Mouse (Mus musculus) heart, embryonic 14.5 days (tissue): ENCODE measurements at regions not wholly inside any gene's neighbourhood (a gene's known extent, or its start where the extent isn't known, plus 50 kb on each side); places are given as distances from the start of the nearest gene placed in this dataset.

Source experiments
- ATAC-seq: fragments of 200-750 bp; cut with Nextera tagmentation; 2 replicates; pipeline ENCODE4 v1.8.0; 2017; ENCODE audit warnings: low read depth, moderate TSS enrichment; ENCODE audit not compliant: insufficient number of reproducible peaks, insufficient read depth, low FRiP score
- H3K27ac ChIP-seq, 2 experiments: fragments of 200-500 bp in 1 of 2; fragments of 300-500 bp in 1 of 2; sonication (generic) in 1 of 2; replicated peaks in 1 of 2; 2 replicates each; pipeline ENCODE4 v1.5.1; 2012 to 2014; ENCODE audit warnings: low read depth in 2 of 2, low read length in 2 of 2, control low read depth in 1 of 2, mild to moderate bottlenecking in 1 of 2, mixed read lengths in 1 of 2; ENCODE audit not compliant: control insufficient read depth in 1 of 2, insufficient read depth in 1 of 2
- H3K27me3 ChIP-seq: fragments of 300-500 bp; sonication (generic); 2 replicates; pipeline ENCODE4 v1.6.1; 2014; ENCODE audit warnings: mild to moderate bottlenecking, low read length, control low read depth; ENCODE audit not compliant: control insufficient read depth, insufficient read depth
- H3K36me3 ChIP-seq: fragments of 300-500 bp; sonication (generic); 2 replicates; pipeline ENCODE4 v1.6.1; 2014; ENCODE audit warnings: mild to moderate bottlenecking, control low read depth, low read length, mixed read lengths; ENCODE audit not compliant: control insufficient read depth, insufficient read depth
- H3K4me1 ChIP-seq, 2 experiments: fragments of 200-500 bp in 1 of 2; fragments of 300-500 bp in 1 of 2; sonication (generic) in 1 of 2; 2 replicates each; pipeline ENCODE4 v1.6.1; 2012 to 2014; ENCODE audit warnings: low read length in 2 of 2, control low read depth in 1 of 2, mixed read lengths in 1 of 2; ENCODE audit not compliant: control insufficient read depth in 2 of 2, insufficient read depth in 2 of 2
- H3K4me2 ChIP-seq: fragments of 300-500 bp; sonication (generic); 2 replicates; pipeline ENCODE4 v1.6.1; 2014; ENCODE audit warnings: mild to moderate bottlenecking, low read length
- H3K4me3 ChIP-seq, 2 experiments: fragments of 200-500 bp in 1 of 2; fragments of 300-500 bp in 1 of 2; sonication (generic) in 1 of 2; 2 replicates each; pipeline ENCODE4 v1.5.1; 2012 to 2014; ENCODE audit warnings: low read length in 2 of 2, mild to moderate bottlenecking in 2 of 2, control low read depth in 1 of 2, low read depth in 1 of 2, moderate library complexity in 1 of 2; ENCODE audit not compliant: control insufficient read depth in 1 of 2, insufficient read depth in 1 of 2
- H3K9ac ChIP-seq: fragments of 300-500 bp; sonication (generic); 2 replicates; pipeline ENCODE4 v1.6.1; 2014; ENCODE audit warnings: mild to moderate bottlenecking, low read length
- H3K9me3 ChIP-seq: fragments of 300-500 bp; sonication (generic); 2 replicates; pipeline ENCODE4 v1.6.1; 2016; ENCODE audit warnings: low read length, control low read depth; ENCODE audit not compliant: control insufficient read depth
- WGBS: fragments of 180-500 bp; shearing (Covaris S2); extraction: QIAGEN DNeasy Blood & Tissue Kit; methylation state at CpG from one replicate; pipeline ENCODE4 v1.1.7; 2014; 5-methylcytosine and 5-hydroxymethylcytosine counted together

GRCm38 (mm10) chr6:133904501-133904900, 50.9 kb upstream of the Kap start:
- ATAC-seq: no peak
- H3K27me3 ChIP-seq: no peaks in the 10 kb centered on the region
- H3K4me2 ChIP-seq: no peak overlapping the region
- H3K9ac ChIP-seq: no peak overlapping the region
- H3K27ac ChIP-seq: no peak overlapping the region
- no peak overlapping the region for H3K4me3 ChIP-seq
- no peaks in the 10 kb centered on the region for H3K9me3 ChIP-seq
- H3K36me3 ChIP-seq: no peaks in the 10 kb centered on the region
- 25% methylated on average over 5 of the region's 5 CpGs for WGBS
- H3K4me1 ChIP-seq: no peaks in the 10 kb centered on the region

DNA sequence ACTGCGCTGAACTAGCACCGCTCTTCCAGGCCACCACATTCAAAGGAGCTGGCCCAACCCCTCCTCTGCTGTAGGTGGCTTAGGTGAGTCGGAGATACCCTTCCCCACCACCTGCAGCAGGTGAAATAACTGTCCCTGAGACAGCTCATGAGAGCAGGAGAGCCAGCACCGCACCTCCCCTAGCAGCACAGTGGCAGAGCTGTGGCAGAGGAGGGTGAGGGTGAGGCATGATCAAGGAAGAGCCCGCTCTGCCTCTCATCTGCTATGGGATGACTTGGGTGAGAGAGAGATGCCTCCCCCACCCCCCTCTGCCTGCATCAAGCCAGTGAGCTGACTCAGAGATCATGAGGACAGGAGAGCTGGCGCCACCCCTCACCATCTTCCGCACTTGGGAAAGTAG, 81.1 kb upstream of the Kap start:
- Histone ChIP-seq H3K27me3 (no peaks in the 10 kb centered on the region), H3K9me3 (no peaks in the 10 kb centered on the region), H3K36me3 (no peaks in the 10 kb centered on the region), H3K27ac (no peak overlapping the region), H3K4me2 (no peak overlapping the region), H3K9ac (no peak overlapping the region), H3K4me1 (no peaks in the 10 kb centered on the region), H3K4me3 (no peak overlapping the region)
- ATAC-seq: no peak
- 76% methylated on average over 7 of the region's 7 CpGs for WGBS

DNA sequence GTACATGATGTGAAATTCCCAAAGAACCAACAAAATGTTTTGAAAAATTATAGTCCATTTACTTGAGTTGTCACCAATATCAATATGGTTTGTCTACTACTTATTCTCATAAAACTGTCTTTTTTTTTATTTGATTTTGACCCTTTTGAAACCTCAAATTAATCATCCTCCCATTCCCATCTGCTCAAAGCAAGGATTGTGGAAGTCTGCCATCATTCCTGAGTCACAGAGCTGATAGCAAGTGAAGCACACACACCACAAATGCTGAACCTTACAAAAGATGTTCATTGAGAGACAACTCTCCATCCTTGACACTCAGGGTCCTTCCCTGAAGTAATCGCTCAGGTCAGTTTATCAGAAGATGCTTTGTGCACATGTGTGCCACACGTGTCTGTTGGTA, 82.1 kb upstream of the Kap start:
- H3K9ac ChIP-seq: no peak overlapping the region
- no peaks in the 10 kb centered on the region for H3K27me3 ChIP-seq
- ATAC-seq: no peak
- H3K4me3 ChIP-seq: no peak overlapping the region
- H3K4me2 ChIP-seq: no peak overlapping the region
- no peak overlapping the region for H3K27ac ChIP-seq
- WGBS: 84% methylated on average over 2 of the region's 2 CpGs
- H3K9me3 ChIP-seq: no peaks in the 10 kb centered on the region
- no peaks in the 10 kb centered on the region for H3K4me1 ChIP-seq
- no peaks in the 10 kb centered on the region for H3K36me3 ChIP-seq

DNA sequence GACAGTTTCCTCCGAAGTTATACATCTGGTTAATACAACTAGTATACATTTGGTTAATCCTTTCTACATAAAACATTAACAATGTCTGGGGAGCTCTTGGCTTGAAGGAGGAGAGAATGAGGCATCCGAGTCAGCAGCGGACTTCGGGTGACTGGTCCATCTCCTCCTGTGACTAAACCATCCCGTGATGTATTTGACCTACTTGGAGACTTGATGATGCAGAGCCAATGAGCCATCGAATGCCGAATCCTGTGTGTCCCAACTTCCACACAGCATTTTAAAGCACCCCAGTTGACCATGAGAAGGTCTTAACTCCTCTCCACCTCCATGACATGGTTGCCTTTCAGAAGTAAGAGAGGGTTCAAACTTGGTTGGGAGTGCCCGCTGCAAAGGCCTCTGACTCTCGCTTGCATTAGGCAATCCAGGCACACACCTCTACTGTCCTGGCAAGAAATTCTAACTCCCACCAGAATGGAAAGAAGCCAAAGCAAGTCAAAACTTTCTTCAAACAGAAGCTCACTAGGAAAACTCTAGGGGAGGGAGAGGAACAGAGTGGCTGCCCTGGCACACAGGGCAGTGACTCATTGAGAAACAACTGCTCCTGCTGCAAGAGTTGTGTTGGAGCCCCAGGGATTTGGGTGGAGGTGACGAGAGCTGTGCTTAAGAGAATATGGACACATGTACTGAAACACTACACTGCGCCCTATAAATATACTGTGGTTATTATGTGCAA, 75.4 kb upstream of the Etv6 start:
- no peaks in the 10 kb centered on the region for H3K27me3 ChIP-seq
- no peak overlapping the region for H3K4me2 ChIP-seq
- H3K36me3 ChIP-seq: no peaks in the 10 kb centered on the region
- H3K27ac ChIP-seq: no peak overlapping the region
- ATAC-seq: no peak
- no peaks in the 10 kb centered on the region for H3K9me3 ChIP-seq
- no peak overlapping the region for H3K4me3 ChIP-seq
- WGBS: 79% methylated on average over 11 of the region's 11 CpGs
- no peak overlapping the region for H3K9ac ChIP-seq
- no peaks in the 10 kb centered on the region for H3K4me1 ChIP-seq

GRCm38 (mm10) chr6:133960713-133961112, 74.8 kb upstream of the Etv6 start:
- H3K4me3 ChIP-seq: no peak overlapping the region
- no peaks in the 10 kb centered on the region for H3K36me3 ChIP-seq
- H3K9me3 ChIP-seq: no peaks in the 10 kb centered on the region
- H3K27me3 ChIP-seq: no peaks in the 10 kb centered on the region
- no peak overlapping the region for H3K4me2 ChIP-seq
- no peak overlapping the region for H3K9ac ChIP-seq
- 25% methylated on average over 7 of the region's 7 CpGs for WGBS
- no peak for ATAC-seq
- H3K4me1 ChIP-seq: no peaks in the 10 kb centered on the region
- H3K27ac ChIP-seq: no peak overlapping the region

DNA sequence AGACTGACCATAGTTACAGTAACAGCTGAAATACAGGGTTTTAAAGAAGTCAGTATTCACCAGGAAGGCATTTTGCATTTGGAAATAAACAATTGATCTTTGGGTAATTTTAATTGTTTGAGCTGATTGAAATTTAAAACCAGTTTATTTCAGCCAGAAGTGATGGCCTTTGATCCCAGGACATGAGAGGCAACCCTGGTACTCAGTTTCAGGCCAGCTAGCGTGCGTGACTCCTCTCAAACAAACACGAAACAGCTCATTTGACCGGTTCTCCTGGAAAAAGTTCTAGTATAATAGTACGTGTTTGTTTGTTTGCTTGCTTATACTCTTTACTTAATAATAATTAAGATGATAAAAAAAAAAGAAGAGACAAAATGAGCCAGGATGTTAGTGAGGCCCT, 72.9 kb upstream of the Etv6 start:
- H3K9ac ChIP-seq: no peak overlapping the region
- H3K4me2 ChIP-seq: no peak overlapping the region
- H3K27ac ChIP-seq: no peak overlapping the region
- H3K4me3 ChIP-seq: no peak overlapping the region
- 92% methylated on average over 5 of the region's 5 CpGs for WGBS
- H3K9me3 ChIP-seq: no peaks in the 10 kb centered on the region
- H3K4me1 ChIP-seq: no peaks in the 10 kb centered on the region
- H3K27me3 ChIP-seq: no peaks in the 10 kb centered on the region
- ATAC-seq: no peak
- H3K36me3 ChIP-seq: no peaks in the 10 kb centered on the region

DNA sequence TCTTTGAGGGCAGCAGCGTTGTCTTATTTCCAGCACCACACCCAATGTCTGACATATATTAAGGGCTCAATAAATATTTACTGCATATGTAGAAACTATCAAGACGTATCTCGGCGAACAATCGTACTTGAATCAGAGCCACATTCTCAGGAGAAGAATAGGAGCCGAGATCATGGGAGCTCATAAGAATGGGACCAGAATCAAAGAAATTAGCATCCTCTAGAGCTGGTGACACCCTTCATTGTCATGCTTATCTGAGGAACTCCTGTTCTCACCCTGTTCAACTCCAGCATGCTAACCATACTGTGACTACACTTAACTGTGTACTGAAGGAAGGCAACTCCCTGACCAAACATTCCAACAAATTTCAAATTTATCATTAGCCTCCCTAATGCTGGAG, 72.2 kb upstream of the Etv6 start:
- H3K4me3 ChIP-seq: no peak overlapping the region
- no peaks in the 10 kb centered on the region for H3K9me3 ChIP-seq
- no peak overlapping the region for H3K4me2 ChIP-seq
- H3K9ac ChIP-seq: no peak overlapping the region
- no peaks in the 10 kb centered on the region for H3K4me1 ChIP-seq
- 83% methylated on average over 6 of the region's 6 CpGs for WGBS
- H3K36me3 ChIP-seq: no peaks in the 10 kb centered on the region
- H3K27ac ChIP-seq: no peak overlapping the region
- no peak for ATAC-seq
- no peaks in the 10 kb centered on the region for H3K27me3 ChIP-seq

GRCm38 (mm10) chr6:133967286-133967685, 68.2 kb upstream of the Etv6 start:
- 79% methylated on average over 3 of the region's 3 CpGs for WGBS
- no peak for ATAC-seq
- no peaks in the 10 kb centered on the region for H3K36me3 ChIP-seq

More at GRCm38 (mm10) chr6:133967286-133967685, 68.2 kb upstream of the Etv6 start:
- H3K4me1 ChIP-seq: no peaks in the 10 kb centered on the region
- H3K4me3 ChIP-seq: no peak overlapping the region
- H3K27ac ChIP-seq: no peak overlapping the region
- H3K9ac ChIP-seq: no peak overlapping the region
- H3K9me3 ChIP-seq: no peaks in the 10 kb centered on the region
- H3K27me3 ChIP-seq: no peaks in the 10 kb centered on the region
- H3K4me2 ChIP-seq: no peak overlapping the region
